Mouse (Mus musculus) hindbrain, embryonic 15.5 days (tissue): Measurements from ENCODE around the gene Vps29. TPM values are rescaled to one million over a fixed set of nuclear protein-coding genes. Genes with fewer than 3 reads are reported as not detected.

ENCODE experiments used
- ATAC-seq: fragments of 200-750 bp; cut with Nextera tagmentation; 2 replicates; pipeline ENCODE4 v1.8.0; 2017; ENCODE audit warnings: low read depth, moderate number of reproducible peaks, moderate TSS enrichment; ENCODE audit not compliant: low FRiP score
- H3K27ac ChIP-seq: fragments of 300-500 bp; sonication (generic); replicated peaks from 2 replicates; pipeline ENCODE4 v1.5.1; 2015; ENCODE audit warnings: mild to moderate bottlenecking, inconsistent platforms
- H3K27me3 ChIP-seq: fragments of 300-500 bp; sonication (generic); 2 replicates; pipeline ENCODE4 v1.6.1; 2015; ENCODE audit warnings: control low read depth, inconsistent platforms
- H3K36me3 ChIP-seq: fragments of 300-500 bp; sonication (generic); 2 replicates; pipeline ENCODE4 v1.6.1; 2015; ENCODE audit warnings: control low read depth, inconsistent platforms
- H3K4me1 ChIP-seq: fragments of 300-500 bp; sonication (generic); replicated peaks from 2 replicates; pipeline ENCODE4 v1.6.1; 2015; ENCODE audit warnings: control low read depth, inconsistent platforms
- H3K4me2 ChIP-seq: fragments of 300-500 bp; sonication (generic); 2 replicates; pipeline ENCODE4 v1.6.1; 2015; ENCODE audit warnings: moderate library complexity, mild to moderate bottlenecking, inconsistent platforms
- H3K4me3 ChIP-seq: fragments of 300-500 bp; sonication (generic); 2 replicates; pipeline ENCODE4 v1.5.1; 2015; ENCODE audit warnings: mild to moderate bottlenecking, inconsistent platforms
- H3K9ac ChIP-seq: fragments of 300-500 bp; sonication (generic); 2 replicates; pipeline ENCODE4 v1.6.1; 2015; ENCODE audit warnings: inconsistent platforms
- H3K9me3 ChIP-seq: fragments of 300-500 bp; sonication (generic); 2 replicates; pipeline ENCODE4 v1.6.1; 2016; ENCODE audit warnings: control low read depth, inconsistent platforms
- WGBS: fragments of 180-500 bp; shearing (Covaris S2); methylation state at CpG from one replicate; pipeline ENCODE4 v1.1.7; 2015; 5-methylcytosine and 5-hydroxymethylcytosine counted together
- polyA plus RNA-seq: library from polyadenylated mRNA; unstranded; fragments of >200 nt; fragmentation: Nextera tagmentation; extraction: Ambion mirVana; gene quantifications from 2 replicates; pipeline ENCODE4 v1.2.1, GENCODE M21; 2015

Gene Vps29
- polyA plus RNA-seq, 1 experiment from 2014 or later, result 302 TPM

DNA sequence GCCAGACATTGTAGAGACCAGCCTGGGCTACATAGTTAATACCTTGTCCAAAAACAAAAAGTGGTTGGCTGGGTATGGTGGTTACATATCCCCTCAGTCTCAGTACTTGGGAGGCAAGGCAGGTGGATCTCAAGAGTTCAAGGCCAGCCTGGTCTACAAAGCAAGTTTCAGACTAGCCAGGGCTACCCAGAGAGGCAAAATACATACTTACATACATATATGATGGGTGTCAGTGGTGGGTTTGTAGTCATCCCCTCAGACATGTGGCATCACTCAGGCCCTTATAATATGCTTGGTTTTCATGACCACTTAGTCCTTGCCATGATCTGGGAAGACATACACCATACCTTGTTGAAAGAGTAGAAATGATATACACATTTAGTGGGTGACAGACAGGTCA is 36.5 kb downstream of the Vps29 start:
- H3K9ac ChIP-seq, result no peak overlapping the region
- H3K36me3 ChIP-seq, result no peaks in the 10 kb centered on the region
- no peaks in the 10 kb centered on the region for H3K9me3 ChIP-seq
- H3K27me3 ChIP-seq, result no peaks in the 10 kb centered on the region
- H3K27ac ChIP-seq, result no peak overlapping the region
- H3K4me1 ChIP-seq, result peaks cover 16% of the 10 kb centered on the region
- no peak for ATAC-seq
- H3K4me3 ChIP-seq, result no peak overlapping the region
- H3K4me2 ChIP-seq, result no peak overlapping the region

DNA sequence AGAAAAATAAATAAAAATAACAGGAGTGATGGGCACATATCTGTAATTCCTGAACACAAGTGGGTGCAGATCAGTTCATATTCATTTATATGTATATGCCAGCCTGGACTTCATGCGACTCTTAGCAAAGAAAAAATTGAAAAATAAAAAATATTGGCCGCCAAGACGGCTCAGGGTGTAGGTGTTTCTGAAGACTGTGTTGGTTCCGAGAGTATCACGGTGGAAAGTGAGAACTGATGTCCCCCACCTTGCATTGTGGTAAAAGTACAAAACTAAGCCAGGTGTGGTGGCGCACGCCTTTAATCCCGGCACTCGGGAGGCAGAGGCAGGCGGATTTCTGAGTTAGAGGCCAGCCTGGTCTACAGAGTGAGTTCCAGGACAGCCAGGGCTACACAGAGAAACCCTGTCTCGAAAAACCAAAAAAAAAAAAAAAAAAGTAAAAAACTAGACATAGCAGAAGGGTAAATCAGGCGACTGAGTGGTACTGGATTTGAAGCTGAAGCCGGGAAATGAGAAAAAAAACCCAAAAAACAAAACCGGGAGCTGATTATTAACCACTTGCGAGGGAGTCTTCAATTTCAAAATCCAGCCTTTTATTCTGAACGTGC is 37.1 kb downstream of the Vps29 start:
- peak overlapping the region; percentile 74 for H3K4me2 ChIP-seq
- H3K4me1 ChIP-seq, result peaks cover 16% of the 10 kb centered on the region
- no peaks in the 10 kb centered on the region for H3K9me3 ChIP-seq
- ATAC-seq, result peak; percentile 49
- no peak overlapping the region for H3K9ac ChIP-seq
- no peaks in the 10 kb centered on the region for H3K27me3 ChIP-seq
- H3K4me3 ChIP-seq, result peak overlapping the region; percentile 63
- H3K27ac ChIP-seq, result peak overlapping the region; percentile 72
- 55% methylated on average over 16 of the region's 16 CpGs for WGBS
- H3K36me3 ChIP-seq, result no peaks in the 10 kb centered on the region

DNA sequence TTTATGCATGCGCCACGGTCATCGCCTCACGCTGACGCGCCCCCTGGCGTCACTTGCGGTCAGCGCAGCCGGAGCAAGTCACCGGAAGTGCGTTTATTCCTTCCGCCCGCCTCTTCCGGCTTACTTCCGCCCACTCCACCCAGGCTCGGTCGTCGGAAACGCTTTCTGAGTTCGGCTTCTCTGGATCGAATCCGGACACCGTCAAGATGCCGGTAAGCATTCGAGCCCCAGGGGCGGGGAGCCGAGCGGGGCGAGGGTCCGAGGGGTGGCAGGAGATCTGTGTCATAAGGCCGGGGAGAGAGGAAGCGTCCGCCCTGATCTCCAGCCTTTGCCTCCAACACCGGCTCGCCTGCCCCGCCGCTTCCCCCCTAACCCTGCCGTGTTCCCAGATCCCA is 37.6 kb downstream of the Vps29 start, which contains the start of gene Arpc3:
Gene Arpc3, plus strand, starts transcription at position 93 of the 395 bp plus-strand sequence.
- ATAC-seq, result peak; percentile 92
- Histone ChIP-seq H3K27me3 (no peaks in the 10 kb centered on the region), H3K9me3 (no peaks in the 10 kb centered on the region), H3K36me3 (0 out of 2 replicates have a peak, but pooled peaks cover under 1% of the 10 kb centered on the region), H3K27ac (peak within 1 kb of the TSS; percentile 72), H3K4me2 (peak within 1 kb of the TSS; percentile 74), H3K4me1 (peaks cover 16% of the 10 kb centered on the region), H3K9ac (peak within 1 kb of the TSS; percentile 69), H3K4me3 (peak within 1 kb of the TSS; percentile 63)
- WGBS, result under 1% methylated on average over 39 of the region's 39 CpGs

DNA sequence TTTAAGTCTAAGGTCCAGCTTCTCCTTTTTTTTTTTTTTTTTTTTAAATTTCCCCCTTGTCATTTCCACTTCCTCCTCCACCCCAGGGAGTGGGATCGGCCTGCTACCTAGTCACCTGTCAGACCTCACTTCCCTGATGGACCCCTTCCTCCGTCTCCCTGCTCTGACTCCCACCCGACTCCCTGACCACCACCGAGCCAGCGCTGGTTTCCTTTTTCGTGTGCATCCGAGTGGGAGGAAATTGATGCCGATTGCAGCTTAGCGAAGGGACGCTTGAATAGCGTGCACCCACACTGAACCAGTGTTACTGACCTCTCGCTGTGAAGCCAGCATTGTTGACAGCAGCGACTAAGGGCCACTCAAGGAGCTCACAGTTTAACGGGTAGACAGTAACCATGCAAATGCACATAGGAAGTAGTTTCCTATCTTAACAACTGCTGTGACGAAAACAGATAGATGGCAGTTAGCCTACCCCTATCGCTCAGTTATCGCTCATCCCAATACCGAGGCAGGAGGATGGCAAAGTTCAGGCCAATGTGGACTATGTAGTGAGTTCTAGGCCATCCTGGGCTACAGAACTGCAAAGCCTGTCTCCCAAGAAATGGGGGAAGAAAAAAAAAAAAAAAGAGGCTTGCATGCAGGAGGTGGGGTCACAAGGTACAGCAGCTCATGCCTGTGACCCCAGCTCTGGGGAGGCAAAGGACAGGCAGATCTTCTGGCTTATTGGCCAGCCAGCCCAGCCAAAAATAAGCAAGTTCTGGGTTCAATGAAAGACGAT is 38.2 kb downstream of the Vps29 start:
- 15% methylated on average over 19 of the region's 19 CpGs for WGBS
- no peak for ATAC-seq

DNA sequence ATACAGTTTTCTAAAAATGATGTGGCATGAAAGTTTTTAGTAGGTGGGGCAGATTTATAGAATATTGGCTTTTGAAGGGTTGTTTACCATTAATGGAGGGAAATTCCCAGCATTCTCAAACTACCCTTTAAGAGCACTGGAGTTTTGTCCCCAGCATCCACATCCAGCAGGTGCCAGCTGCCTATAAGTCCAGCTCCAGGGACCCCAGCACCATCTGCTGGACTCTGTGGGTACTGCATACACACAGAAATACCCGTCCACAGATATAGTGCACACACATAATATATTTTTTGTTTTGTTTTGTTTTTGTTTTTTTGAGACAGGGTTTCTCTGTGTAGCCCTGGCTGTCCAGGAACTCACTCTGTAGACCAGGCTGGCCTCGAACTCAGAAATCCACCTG is 39.7 kb downstream of the Vps29 start:
- Histone ChIP-seq H3K27ac (no peak overlapping the region), H3K9ac (no peak overlapping the region), H3K27me3 (no peaks in the 10 kb centered on the region), H3K4me2 (no peak overlapping the region), H3K4me1 (peaks cover 16% of the 10 kb centered on the region), H3K4me3 (no peak overlapping the region), H3K36me3 (peaks cover 12% of the 10 kb centered on the region), H3K9me3 (no peaks in the 10 kb centered on the region)
- no peak for ATAC-seq
- WGBS, result 43% methylated on average over 2 of the region's 2 CpGs

More for the DNA sequence above, 38.2 kb downstream of the Vps29 start:
- H3K4me1 ChIP-seq, result peaks cover 16% of the 10 kb centered on the region
- peak overlapping the region; percentile 69 for H3K9ac ChIP-seq
- no peaks in the 10 kb centered on the region for H3K27me3 ChIP-seq
- no peaks in the 10 kb centered on the region for H3K9me3 ChIP-seq
- peak overlapping the region; percentile 72 for H3K27ac ChIP-seq
- peak overlapping the region; percentile 63 for H3K4me3 ChIP-seq
- H3K36me3 ChIP-seq, result 0 out of 2 replicates have a peak, but pooled peaks cover 4% of the 10 kb centered on the region
- peak overlapping the region; percentile 74 for H3K4me2 ChIP-seq

DNA sequence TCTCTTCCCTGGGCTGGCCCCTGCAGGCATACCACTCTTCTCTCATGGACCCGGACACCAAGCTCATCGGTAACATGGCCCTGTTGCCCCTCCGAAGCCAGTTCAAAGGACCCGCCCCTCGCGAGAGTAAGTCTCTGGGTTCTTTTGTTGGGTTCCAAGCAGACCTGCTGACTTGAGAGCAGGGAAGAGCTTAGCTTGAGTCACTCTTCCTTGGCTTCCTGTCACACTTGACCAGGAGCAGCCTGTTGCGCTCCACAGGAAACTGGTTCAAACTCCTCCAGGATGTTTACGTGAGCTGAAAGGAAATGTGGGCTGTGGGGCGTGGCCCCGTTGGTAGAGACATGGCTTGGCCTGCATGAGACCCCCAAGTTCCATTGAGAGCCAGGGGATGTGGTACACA is 42.6 kb downstream of the Vps29 start:
- Histone ChIP-seq H3K36me3 (peaks cover 23% of the 10 kb centered on the region), H3K27ac (no peak overlapping the region), H3K27me3 (no peaks in the 10 kb centered on the region), H3K4me1 (peaks cover 16% of the 10 kb centered on the region), H3K9ac (no peak overlapping the region), H3K4me3 (no peak overlapping the region), H3K9me3 (no peaks in the 10 kb centered on the region), H3K4me2 (no peak overlapping the region)
- ATAC-seq, result no peak
- 88% methylated on average over 10 of the region's 10 CpGs for WGBS

DNA sequence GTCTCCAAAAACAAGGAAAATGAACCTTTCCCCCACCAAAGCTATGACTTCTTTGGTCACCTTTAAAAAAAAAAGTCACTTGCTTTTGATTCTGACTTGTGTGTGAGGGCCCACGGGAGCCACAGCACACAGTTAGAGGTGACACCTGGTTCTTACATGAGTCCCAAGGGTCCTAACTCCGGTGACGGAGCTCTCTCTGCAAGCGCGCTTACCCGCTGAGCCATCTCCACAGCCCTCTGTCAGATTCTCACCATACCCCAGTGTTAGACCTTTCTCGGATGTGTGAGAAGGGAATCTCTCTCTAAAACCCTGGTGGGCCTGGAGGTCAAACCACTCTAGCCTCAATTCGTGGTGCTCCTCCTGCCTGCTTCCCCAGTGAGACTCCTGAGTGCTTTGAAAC is 43.3 kb downstream of the Vps29 start:
- peaks cover 27% of the 10 kb centered on the region for H3K36me3 ChIP-seq
- H3K9ac ChIP-seq, result no peak overlapping the region
- peaks cover 14% of the 10 kb centered on the region for H3K4me1 ChIP-seq
- no peak overlapping the region for H3K4me3 ChIP-seq
- ATAC-seq, result no peak
- no peak overlapping the region for H3K27ac ChIP-seq
- H3K27me3 ChIP-seq, result no peaks in the 10 kb centered on the region
- H3K9me3 ChIP-seq, result no peaks in the 10 kb centered on the region
- 96% methylated on average over 8 of the region's 8 CpGs for WGBS
- H3K4me2 ChIP-seq, result no peak overlapping the region

DNA sequence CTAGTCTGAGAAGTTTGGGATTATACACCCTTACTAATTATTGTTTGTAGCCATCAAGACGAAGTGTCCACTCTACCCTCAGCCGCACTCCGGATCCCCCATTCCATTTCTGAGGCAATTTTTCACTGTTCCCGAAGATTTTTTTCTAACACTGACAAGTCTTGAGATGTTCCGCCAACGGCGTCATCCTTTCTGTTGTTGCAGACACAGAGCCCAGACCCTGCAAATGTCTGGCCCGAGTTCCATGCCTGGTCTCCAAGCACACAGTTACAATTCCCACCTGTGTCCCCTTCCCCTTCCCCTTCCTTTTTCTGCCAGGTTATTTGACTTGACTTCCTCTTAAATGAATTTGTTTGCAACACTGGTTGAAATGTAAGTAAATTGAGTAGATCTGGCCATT is 45.7 kb downstream of the Vps29 start:
- no peak overlapping the region for H3K4me2 ChIP-seq
- H3K4me3 ChIP-seq, result no peak overlapping the region
- no peak for ATAC-seq
- H3K9ac ChIP-seq, result no peak overlapping the region
- WGBS, result 94% methylated on average over 8 of the region's 8 CpGs
- H3K27me3 ChIP-seq, result no peaks in the 10 kb centered on the region
- H3K36me3 ChIP-seq, result peaks cover 51% of the 10 kb centered on the region
- H3K27ac ChIP-seq, result no peak overlapping the region
- no peaks in the 10 kb centered on the region for H3K9me3 ChIP-seq
- H3K4me1 ChIP-seq, result no peaks in the 10 kb centered on the region

DNA sequence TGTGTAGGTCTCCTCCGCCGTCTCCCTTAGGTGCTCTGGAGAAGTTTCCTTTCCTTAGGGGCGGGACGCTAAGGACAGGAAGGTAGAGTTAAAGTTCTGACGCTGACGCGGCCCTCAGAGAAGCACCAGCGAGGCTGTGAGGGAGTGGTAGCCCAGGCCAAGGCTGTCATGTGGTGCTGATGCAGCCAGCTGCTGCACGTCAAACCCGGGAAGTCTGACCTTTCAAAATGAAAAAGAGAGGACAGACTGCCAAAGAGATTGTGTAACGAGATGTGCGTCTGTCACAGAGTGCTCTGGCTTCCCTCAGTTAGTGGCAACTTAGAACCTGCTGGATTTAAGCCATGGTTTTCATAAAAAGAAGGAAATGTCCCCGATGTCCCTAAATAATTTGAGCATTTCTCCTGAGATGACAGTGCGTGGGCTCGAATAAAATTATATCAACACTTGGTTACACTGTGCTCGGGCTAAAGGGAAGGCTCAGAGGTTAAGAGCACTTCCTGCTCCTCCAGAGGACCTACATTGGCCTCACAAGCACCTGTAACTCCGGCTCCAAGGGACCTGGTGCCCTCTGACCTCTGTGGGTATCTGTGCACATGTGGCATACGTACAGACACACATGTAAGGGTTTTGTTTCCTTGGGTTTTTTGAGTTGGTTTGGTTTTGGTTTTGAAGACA is 46.6 kb downstream of the Vps29 start:
- Histone ChIP-seq H3K27ac (no peak overlapping the region), H3K27me3 (no peaks in the 10 kb centered on the region), H3K4me3 (no peak overlapping the region), H3K9ac (no peak overlapping the region), H3K36me3 (peaks cover 58% of the 10 kb centered on the region), H3K4me1 (no peaks in the 10 kb centered on the region), H3K4me2 (no peak overlapping the region), H3K9me3 (no peaks in the 10 kb centered on the region)
- WGBS, result 81% methylated on average over 18 of the region's 18 CpGs
- ATAC-seq, result no peak

DNA sequence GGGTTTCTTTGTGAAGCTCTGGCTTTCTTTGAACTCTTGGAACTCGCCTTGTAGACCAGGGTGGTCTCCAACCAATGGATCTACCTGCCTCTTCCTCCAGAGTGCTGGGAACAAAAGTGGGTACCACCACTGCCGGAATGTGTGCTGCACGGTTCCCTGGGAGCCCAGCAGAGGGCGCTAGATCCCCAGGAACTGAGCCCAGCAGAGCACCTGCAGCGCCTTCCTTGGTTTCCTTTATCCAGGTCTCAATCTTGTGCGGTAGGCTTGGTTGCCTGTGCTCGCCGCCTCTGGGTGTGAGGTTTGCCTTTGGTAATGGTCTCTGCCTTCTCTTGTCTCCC is 47.1 kb downstream of the Vps29 start:
- H3K9me3 ChIP-seq, result no peaks in the 10 kb centered on the region
- no peak overlapping the region for H3K27ac ChIP-seq
- no peak overlapping the region for H3K4me2 ChIP-seq
- no peak overlapping the region for H3K9ac ChIP-seq
- WGBS, result 26% methylated on average over 8 of the region's 8 CpGs
- no peaks in the 10 kb centered on the region for H3K27me3 ChIP-seq
- peaks cover 63% of the 10 kb centered on the region for H3K36me3 ChIP-seq
- H3K4me3 ChIP-seq, result no peak overlapping the region
- no peak for ATAC-seq
- no peaks in the 10 kb centered on the region for H3K4me1 ChIP-seq

DNA sequence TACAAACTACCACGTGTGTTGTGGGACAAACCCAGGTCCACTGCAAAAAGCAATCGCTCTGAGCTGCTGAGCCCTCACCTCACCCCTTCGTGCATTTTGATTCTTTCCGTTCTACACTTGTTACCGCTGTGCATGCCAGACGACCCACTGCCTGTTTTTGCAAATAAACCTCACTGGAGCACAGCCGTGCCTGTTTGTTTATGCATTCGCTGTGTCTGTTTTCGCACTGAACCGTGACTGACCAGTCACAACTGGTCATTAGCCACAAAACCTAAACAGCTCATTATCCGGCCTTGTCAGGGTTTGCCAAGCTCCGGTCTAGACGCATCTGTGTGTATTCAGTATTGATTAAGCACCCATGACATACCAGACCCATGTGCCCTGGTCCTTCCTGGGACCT is 48.0 kb downstream of the Vps29 start:
- H3K9me3 ChIP-seq, result no peaks in the 10 kb centered on the region
- H3K4me3 ChIP-seq, result no peak overlapping the region
- H3K27me3 ChIP-seq, result no peaks in the 10 kb centered on the region
- H3K4me1 ChIP-seq, result no peaks in the 10 kb centered on the region
- no peak overlapping the region for H3K9ac ChIP-seq
- 75% methylated on average over 13 of the region's 13 CpGs for WGBS
- H3K36me3 ChIP-seq, result peaks cover 68% of the 10 kb centered on the region
- ATAC-seq, result no peak
- no peak overlapping the region for H3K4me2 ChIP-seq
- H3K27ac ChIP-seq, result 0 out of 2 replicates have a peak overlapping the region, but pooled peaks have one; percentile 51

DNA sequence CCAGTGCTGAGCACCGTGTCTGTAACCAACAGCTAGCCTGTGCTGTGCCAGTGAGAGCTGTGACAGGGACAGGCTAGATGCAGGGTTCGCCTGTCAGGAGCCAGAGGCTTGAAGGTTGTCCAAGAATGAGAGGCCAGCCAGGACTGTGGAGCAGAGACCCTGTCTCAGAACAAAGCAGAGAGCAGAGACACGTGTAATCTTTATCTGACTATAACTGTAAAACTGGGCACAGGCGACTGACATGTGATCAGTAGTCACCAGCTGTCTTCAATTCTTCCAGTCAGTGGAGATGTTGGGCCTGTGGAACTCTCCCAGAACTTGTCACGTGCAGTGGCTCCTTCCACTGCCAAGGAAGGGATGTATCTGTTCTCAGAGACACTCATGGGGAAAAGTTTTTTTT is 48.6 kb downstream of the Vps29 start:
- 81% methylated on average over 5 of the region's 5 CpGs for WGBS
- H3K27me3 ChIP-seq, result no peaks in the 10 kb centered on the region
- no peak overlapping the region for H3K9ac ChIP-seq
- H3K4me1 ChIP-seq, result no peaks in the 10 kb centered on the region
- no peak overlapping the region for H3K4me2 ChIP-seq
- H3K36me3 ChIP-seq, result peaks cover 71% of the 10 kb centered on the region
- no peak overlapping the region for H3K4me3 ChIP-seq
- ATAC-seq, result no peak
- 0 out of 2 replicates have a peak overlapping the region, but pooled peaks have one; percentile 51 for H3K27ac ChIP-seq
- H3K9me3 ChIP-seq, result no peaks in the 10 kb centered on the region
